Mouse (Mus musculus): ENCODE measurements at regions not wholly inside any gene's neighbourhood (a gene's known extent, or its start where the extent isn't known, plus 50 kb on each side); places are given as distances from the start of the nearest gene placed in this dataset.

DNA sequence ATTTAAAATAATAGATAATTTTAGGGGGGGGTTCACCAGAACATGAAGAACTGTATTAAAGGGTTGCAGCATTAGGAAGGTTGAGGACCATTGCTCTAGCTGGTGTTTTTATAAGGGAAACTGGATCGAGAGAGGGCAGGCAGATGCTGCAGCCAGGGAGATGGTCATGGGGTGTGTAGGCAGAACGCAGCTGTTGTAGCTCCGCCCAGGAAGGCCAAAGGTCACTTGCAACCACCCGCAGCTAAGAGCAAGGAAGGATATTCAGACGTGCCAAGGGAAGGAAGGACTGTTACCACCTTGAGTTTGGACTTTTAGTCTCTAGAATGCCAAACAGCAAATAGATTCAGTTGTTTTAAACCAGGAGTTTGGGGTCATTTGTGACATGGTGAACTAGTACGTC lies 414.6 kb upstream of the Pmfbp1 start:
- TF ChIP-seq CTCF (IDR thresholded peaks at IDR 0.05; ENCODE audit: insufficient read depth, low read length) (no peak), POLR2A (IDR thresholded peaks at IDR 0.05; ENCODE audit: borderline replicate concordance, extremely low read depth, low read depth, low read length) (no peak)
- DNase-seq: no peak
- WGBS: 48% methylated on average over 6 of the region's 6 CpGs
- Histone ChIP-seq H3K4me1 (ENCODE audit: control insufficient read depth, insufficient read depth, low read length) (no peaks in the 10 kb centered on the region), H3K4me3 (replicated peaks; ENCODE audit: extremely low read depth, low read depth, low read length) (no peak overlapping the region)

DNA sequence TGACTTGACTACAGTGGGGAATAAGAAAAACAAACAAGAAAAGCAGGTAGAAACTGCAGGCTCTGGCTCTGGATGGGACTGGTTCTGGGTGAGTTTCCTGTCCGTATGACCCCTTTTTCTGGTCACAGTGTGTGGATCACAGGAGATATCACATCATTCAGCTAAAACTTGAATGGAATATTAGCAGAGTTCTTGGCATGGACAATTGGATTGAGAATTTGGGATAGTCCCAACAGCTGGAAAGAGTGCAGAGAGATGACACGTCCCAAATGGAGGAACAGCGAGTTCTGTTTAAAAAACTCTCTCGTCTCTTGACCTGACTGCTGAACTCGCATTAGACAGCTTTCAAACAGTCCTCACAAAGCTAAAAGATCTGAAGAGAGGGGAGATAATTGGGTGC lies 412.5 kb upstream of the Pmfbp1 start:
- 50% methylated on average over 5 of the region's 5 CpGs for WGBS
- Histone ChIP-seq H3K4me1 (ENCODE audit: control insufficient read depth, insufficient read depth, low read length) (no peaks in the 10 kb centered on the region), H3K4me3 (replicated peaks; ENCODE audit: extremely low read depth, low read depth, low read length) (no peak overlapping the region)
- TF ChIP-seq CTCF (IDR thresholded peaks at IDR 0.05; ENCODE audit: insufficient read depth, low read length) (no peak), POLR2A (IDR thresholded peaks at IDR 0.05; ENCODE audit: borderline replicate concordance, extremely low read depth, low read depth, low read length) (no peak)
- no peak for DNase-seq

DNA sequence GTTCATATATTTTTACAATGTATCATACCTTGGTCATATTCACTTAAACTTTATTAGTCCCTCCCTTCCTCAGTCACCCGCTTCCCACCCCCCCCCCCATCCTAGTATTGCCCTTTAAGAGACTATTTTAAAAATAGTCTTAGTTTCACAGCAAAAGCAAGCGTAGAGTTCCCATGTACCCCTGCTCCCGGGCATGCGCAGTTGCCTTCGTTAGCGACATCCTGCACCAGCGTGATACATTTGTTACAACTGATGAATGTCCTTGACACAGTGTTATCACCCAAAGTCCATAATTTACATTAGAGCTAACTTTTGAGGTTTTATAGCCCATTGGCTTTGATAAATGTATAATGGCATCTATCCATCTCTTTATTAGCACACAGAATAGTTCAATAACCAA lies 408.7 kb upstream of the Pmfbp1 start:
- DNase-seq: no peak
- TF ChIP-seq POLR2A (IDR thresholded peaks at IDR 0.05; ENCODE audit: borderline replicate concordance, extremely low read depth, low read depth, low read length) (no peak), CTCF (IDR thresholded peaks at IDR 0.05; ENCODE audit: insufficient read depth, low read length) (no peak)
- H3K4me3 ChIP-seq (replicated peaks; ENCODE audit: extremely low read depth, low read depth, low read length): no peak overlapping the region
- no peaks in the 10 kb centered on the region for H3K4me1 ChIP-seq (ENCODE audit: control insufficient read depth, insufficient read depth, low read length)
- 84% methylated on average over 7 of the region's 7 CpGs for WGBS

DNA sequence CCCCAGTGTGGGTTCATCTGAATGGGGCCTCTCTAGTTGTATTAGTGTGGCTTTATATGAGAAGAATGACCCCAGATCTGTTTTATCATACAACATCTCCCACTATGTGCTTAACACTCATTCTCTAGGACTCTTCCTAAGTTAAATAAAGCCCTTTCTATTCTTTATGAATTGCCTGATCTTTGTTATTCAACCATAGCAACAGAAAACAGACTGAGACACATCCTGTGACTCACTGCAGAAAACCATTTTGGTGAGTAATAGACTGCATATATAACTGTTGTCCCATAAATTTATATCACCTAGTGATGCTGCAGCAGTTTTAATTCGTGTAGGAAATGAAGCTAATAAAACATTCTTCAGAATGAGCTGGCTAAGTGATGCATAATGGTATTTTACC lies 406.0 kb upstream of the Pmfbp1 start:
- TF ChIP-seq CTCF (IDR thresholded peaks at IDR 0.05; ENCODE audit: insufficient read depth, low read length): no peak
- no peak for TF ChIP-seq POLR2A (IDR thresholded peaks at IDR 0.05; ENCODE audit: borderline replicate concordance, extremely low read depth, low read depth, low read length)
- 40% methylated on average over 1 of the region's 1 CpGs for WGBS
- Histone ChIP-seq H3K4me3 (replicated peaks; ENCODE audit: extremely low read depth, low read depth, low read length) (no peak overlapping the region), H3K4me1 (ENCODE audit: control insufficient read depth, insufficient read depth, low read length) (no peaks in the 10 kb centered on the region)
- DNase-seq: no peak

DNA sequence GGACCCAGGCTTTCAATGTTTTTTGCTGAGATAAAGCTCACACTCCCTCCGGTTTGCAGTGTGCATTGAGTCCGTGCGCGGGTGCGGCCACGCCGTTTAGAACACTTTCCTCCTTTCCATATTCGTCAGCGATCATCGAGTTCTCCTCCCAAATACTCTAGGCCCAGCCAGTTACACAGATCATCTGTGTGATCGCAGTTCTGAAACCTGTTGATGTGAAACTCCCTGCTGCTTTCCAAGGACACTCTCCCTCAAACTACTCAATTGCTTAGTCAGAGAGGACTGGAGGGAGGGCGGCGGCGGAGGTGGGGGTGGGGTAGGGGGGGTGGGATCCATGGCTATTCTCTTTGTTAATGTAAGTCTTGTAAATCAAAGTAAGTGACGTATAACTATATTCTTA lies 394.2 kb upstream of the Pmfbp1 start:
- no peak for TF ChIP-seq CTCF (IDR thresholded peaks at IDR 0.05; ENCODE audit: insufficient read depth, low read length)
- TF ChIP-seq POLR2A (IDR thresholded peaks at IDR 0.05; ENCODE audit: borderline replicate concordance, extremely low read depth, low read depth, low read length): no peak
- Histone ChIP-seq H3K4me3 (replicated peaks; ENCODE audit: extremely low read depth, low read depth, low read length) (no peak overlapping the region), H3K4me1 (ENCODE audit: control insufficient read depth, insufficient read depth, low read length) (no peaks in the 10 kb centered on the region)
- DNase-seq: no peak
- WGBS: 91% methylated on average over 15 of the region's 15 CpGs

DNA sequence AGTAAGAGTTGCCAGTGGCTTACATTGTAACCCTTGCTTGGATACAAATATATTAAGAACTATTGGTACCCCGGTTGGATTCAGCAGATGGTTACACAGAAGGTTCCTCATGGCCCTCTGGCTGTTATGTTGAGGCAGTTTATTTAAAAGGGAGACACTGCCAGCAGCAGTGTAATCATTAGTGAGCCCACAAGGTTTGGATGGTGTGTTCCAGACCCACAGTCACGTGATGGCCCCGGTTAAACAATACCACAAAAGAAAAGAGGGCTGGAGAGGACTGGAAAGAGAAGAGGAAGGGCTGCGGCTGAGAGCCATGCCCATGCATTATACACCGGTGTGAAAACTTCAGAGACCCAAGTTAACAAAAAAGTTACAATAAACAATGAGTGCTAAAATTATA lies 392.4 kb upstream of the Pmfbp1 start:
- TF ChIP-seq POLR2A (IDR thresholded peaks at IDR 0.05; ENCODE audit: borderline replicate concordance, extremely low read depth, low read depth, low read length) (no peak), CTCF (IDR thresholded peaks at IDR 0.05; ENCODE audit: insufficient read depth, low read length) (no peak)
- 71% methylated on average over 5 of the region's 5 CpGs for WGBS
- DNase-seq: no peak
- Histone ChIP-seq H3K4me1 (ENCODE audit: control insufficient read depth, insufficient read depth, low read length) (no peaks in the 10 kb centered on the region; the same call in 1 of the 2 replicates), H3K4me3 (replicated peaks; ENCODE audit: extremely low read depth, low read depth, low read length) (no peak overlapping the region)

DNA sequence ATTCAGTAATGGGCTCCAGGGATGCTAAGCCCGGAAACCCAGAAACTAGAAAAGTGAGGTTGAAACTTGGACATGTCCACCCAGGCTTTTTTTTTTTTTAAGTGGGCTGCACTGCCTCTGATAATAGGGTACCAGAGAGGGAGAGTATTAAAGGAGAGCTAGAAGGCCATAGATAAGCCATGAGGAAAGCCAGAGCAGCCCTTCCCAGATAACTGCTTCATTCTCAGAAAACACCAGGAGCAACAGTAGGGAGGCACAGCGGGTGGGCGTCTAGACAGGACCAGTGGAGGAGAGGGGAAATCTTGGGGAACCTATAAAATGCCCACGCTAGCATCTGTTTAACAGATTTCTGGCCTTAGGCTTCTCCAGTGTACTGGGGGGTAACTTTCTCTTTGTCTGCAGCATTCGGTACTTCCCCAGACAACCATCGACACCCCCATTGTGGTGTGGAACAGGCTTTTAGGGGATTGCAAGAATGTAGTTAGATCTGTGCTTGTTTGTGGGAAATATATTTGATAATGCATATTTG lies 389.0 kb upstream of the Pmfbp1 start:
- TF ChIP-seq CTCF (IDR thresholded peaks at IDR 0.05; ENCODE audit: insufficient read depth, low read length) (no peak), POLR2A (IDR thresholded peaks at IDR 0.05; ENCODE audit: borderline replicate concordance, extremely low read depth, low read depth, low read length) (no peak)
- WGBS: 72% methylated on average over 6 of the region's 6 CpGs
- H3K4me3 ChIP-seq (replicated peaks; ENCODE audit: extremely low read depth, low read depth, low read length): no peak overlapping the region
- no peak for DNase-seq
- H3K4me1 ChIP-seq (ENCODE audit: control insufficient read depth, insufficient read depth, low read length): no peaks in the 10 kb centered on the region; the same call in none of the 2 replicates

DNA sequence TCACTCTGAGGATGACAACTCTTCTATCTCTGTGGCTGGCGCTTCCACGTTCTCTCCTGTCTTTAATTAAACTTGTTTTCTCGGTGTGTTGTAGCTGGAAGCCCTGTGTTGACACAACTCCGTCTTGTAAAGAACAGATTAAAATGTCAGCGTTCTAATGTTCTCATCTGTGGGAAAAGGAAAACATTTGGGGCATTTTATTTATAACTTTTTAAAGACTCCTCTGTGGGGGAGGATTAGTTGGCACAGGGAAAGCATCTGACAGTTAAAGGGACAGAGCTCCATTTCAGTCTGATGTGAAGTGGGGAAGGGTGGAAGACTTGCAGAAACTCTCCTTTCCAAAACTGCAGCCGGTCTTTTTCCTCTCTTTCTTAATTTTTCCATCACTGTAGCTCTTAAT lies 388.1 kb upstream of the Pmfbp1 start:
- TF ChIP-seq POLR2A (IDR thresholded peaks at IDR 0.05; ENCODE audit: borderline replicate concordance, extremely low read depth, low read depth, low read length) (no peak), CTCF (IDR thresholded peaks at IDR 0.05; ENCODE audit: insufficient read depth, low read length) (no peak)
- no peak for DNase-seq
- Histone ChIP-seq H3K4me3 (replicated peaks; ENCODE audit: extremely low read depth, low read depth, low read length) (no peak overlapping the region), H3K4me1 (ENCODE audit: control insufficient read depth, insufficient read depth, low read length) (no peaks in the 10 kb centered on the region; the same call in none of the 2 replicates)
- 31% methylated on average over 6 of the region's 6 CpGs for WGBS

DNA sequence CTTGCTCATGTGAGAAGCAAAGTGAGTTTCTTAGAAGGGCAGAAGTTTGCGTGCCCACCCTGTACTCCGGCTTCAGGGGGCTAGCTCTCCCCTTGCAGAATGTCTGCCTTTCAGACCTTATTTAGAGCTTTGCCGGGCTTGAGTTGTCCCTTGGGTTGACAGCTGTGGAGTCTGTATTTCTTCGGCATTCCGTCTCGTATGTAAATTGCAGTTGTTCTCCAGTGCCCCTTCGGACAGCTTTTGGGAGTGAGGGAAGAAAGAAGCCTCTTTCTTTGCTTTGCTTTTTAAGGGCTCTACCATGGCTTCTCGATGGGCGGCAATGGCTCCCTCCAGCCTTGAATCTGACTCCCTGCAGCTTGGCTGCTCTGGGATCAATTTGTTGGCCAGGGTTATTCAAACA lies 386.9 kb upstream of the Pmfbp1 start:
- WGBS: 73% methylated on average over 9 of the region's 9 CpGs
- no peaks in the 10 kb centered on the region; the same call in none of the 2 replicates for H3K4me1 ChIP-seq (ENCODE audit: control insufficient read depth, insufficient read depth, low read length)

DNA sequence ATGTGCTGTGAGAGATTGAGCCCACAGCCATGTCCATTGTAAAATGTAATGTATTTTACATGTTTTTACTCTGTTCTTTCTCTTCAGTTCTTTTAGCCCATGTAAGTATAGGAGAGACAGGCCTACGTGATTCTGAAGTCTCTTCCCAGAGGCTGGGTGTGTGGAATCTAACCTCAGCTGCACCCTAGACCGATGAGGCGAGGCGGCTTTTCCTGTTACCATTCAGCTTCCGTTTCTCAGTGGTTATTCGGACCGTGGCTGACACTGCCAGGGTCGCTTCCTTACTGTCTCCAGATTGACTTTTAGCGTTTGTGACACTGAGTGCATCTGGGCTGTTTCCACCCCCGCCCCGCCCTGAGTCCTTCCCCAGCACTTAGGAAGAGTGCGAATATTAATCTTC lies 386.1 kb upstream of the Pmfbp1 start:
- no peak for DNase-seq
- Histone ChIP-seq H3K4me1 (ENCODE audit: control insufficient read depth, insufficient read depth, low read length) (no peaks in the 10 kb centered on the region; the same call in none of the 2 replicates), H3K4me3 (replicated peaks; ENCODE audit: extremely low read depth, low read depth, low read length) (no peak overlapping the region)
- whole genome bisulfite sequencing: 29% methylated on average over 12 of the region's 12 CpGs
- TF ChIP-seq CTCF (IDR thresholded peaks at IDR 0.05; ENCODE audit: insufficient read depth, low read length) (no peak), POLR2A (IDR thresholded peaks at IDR 0.05; ENCODE audit: borderline replicate concordance, extremely low read depth, low read depth, low read length) (no peak)

More for the DNA sequence above, 386.9 kb upstream of the Pmfbp1 start:
- no peak for TF ChIP-seq CTCF (IDR thresholded peaks at IDR 0.05; ENCODE audit: insufficient read depth, low read length)
- no peak for TF ChIP-seq POLR2A (IDR thresholded peaks at IDR 0.05; ENCODE audit: borderline replicate concordance, extremely low read depth, low read depth, low read length)
- H3K4me3 ChIP-seq (replicated peaks; ENCODE audit: extremely low read depth, low read depth, low read length): no peak overlapping the region
- DNase-seq: no peak

Measured in lung, adult 2 months (tissue).